Mouse (Mus musculus) E14TG2a.4 (cell line): ENCODE data around the gene Phf19.
A peak's percentile ranks its signal among the peaks of the same experiment; 100 is the strongest.

Experiments
- H3K27me3 ChIP-seq: 2 replicates; pipeline ENCODE4 v1.6.1; 2014; ENCODE audit warnings: low read length, control low read depth; ENCODE audit not compliant: insufficient read depth
- H3K36me3 ChIP-seq: 2 replicates; pipeline ENCODE4 v1.6.1; 2014; ENCODE audit warnings: low read length, control low read depth; ENCODE audit not compliant: insufficient read depth
- H3K4me1 ChIP-seq: replicated peaks from 2 replicates; pipeline ENCODE4 v1.6.1; 2014; ENCODE audit warnings: low read depth, low read length, control low read depth
- H3K4me3 ChIP-seq: replicated peaks from 2 replicates; pipeline ENCODE4 v1.5.1; 2014; ENCODE audit warnings: mild to moderate bottlenecking, low read length
- H3K9me3 ChIP-seq: 2 replicates; pipeline ENCODE4 v1.6.1; 2014; ENCODE audit warnings: low read length, control low read depth
- CTCF ChIP-seq: conservative IDR thresholded peaks from 2 replicates; pipeline ENCODE4 v1.5.1; 2014; ENCODE audit warnings: low read length
- NANOG ChIP-seq: IDR thresholded peaks from 2 replicates; pipeline ENCODE4 v1.6.1; 2014; ENCODE audit warnings: borderline replicate concordance, low read length, mixed read lengths
- POU5F1 ChIP-seq: IDR thresholded peaks from 2 replicates; pipeline ENCODE4 v1.6.1; 2014; ENCODE audit warnings: low read length, borderline replicate concordance

The Phf19 gene

DNA sequence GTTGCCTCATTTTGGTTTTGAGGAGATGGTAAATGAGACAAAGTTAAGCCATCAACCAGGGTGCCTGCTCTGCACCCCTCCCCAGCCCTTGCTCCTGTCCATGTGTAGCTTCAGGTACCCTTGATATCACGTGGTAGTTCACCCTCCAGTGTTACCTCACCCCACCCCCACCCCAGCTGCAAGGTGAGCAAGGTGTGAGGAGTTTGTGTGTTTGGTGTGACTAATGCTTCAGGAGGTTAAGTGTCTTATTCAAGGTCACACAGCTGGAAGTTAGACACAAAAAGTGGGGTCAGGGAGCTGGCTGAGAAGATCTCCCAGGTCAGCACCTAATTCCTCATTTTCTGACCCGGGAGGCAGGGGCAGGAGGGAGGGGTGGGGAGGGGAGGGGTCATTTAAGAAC is 8.9 kb upstream of the Phf19 start:
- Histone ChIP-seq H3K36me3 (no peaks in the 10 kb centered on the region), H3K4me1 (peaks cover 83% of the 10 kb centered on the region), H3K27me3 (peaks cover 8% of the 10 kb centered on the region; the same call in 1 of the 2 replicates), H3K4me3 (no peak overlapping the region), H3K9me3 (no peaks in the 10 kb centered on the region)
- TF ChIP-seq POU5F1: no peak
- TF ChIP-seq NANOG: no peak
- no peak for TF ChIP-seq CTCF

GRCm38 (mm10) chr2:34920144-34920543 is 6.3 kb upstream of the Phf19 start:
- Histone ChIP-seq H3K27me3 (peaks cover 24% of the 10 kb centered on the region), H3K4me1 (peaks cover 65% of the 10 kb centered on the region), H3K9me3 (no peaks in the 10 kb centered on the region), H3K36me3 (no peaks in the 10 kb centered on the region), H3K4me3 (no peak overlapping the region)
- TF ChIP-seq POU5F1: no peak
- TF ChIP-seq CTCF: no peak
- TF ChIP-seq NANOG: no peak

DNA sequence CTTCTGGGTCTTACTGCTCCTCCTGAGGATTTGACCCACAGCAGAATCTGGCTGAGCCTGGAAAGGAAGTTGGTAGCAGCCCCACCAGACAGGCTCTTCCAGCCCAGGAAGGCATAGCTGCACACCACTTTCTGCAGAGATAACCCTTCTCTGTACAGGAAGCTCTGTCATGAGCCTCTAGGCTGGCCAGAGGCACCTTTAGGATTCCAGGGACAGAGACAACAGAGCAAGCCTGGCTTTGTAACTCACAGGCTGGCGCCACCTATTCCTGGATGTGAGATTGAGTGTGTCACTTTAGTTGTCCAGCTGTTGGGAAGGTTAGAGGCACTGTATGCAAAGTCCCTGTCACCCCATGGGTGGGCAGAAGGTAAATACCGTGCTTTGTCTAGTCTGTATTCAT is 1.3 kb upstream of the Phf19 start:
- H3K4me3 ChIP-seq: peak overlapping the region; percentile 82; the same call in 1 of the 2 replicates
- TF ChIP-seq POU5F1 (no peak), NANOG (no peak), CTCF (0 out of 2 replicates have a peak, but pooled peaks have one; percentile 4)
- peaks cover 9% of the 10 kb centered on the region; the same call in 1 of the 2 replicates for H3K36me3 ChIP-seq
- H3K9me3 ChIP-seq: no peaks in the 10 kb centered on the region
- peaks cover 35% of the 10 kb centered on the region for H3K4me1 ChIP-seq
- H3K27me3 ChIP-seq: peaks cover 62% of the 10 kb centered on the region

GRCm38 (mm10) chr2:34914823-34915082 is 927 bp upstream of the Phf19 start:
- no peak for TF ChIP-seq NANOG
- TF ChIP-seq POU5F1: no peak
- TF ChIP-seq CTCF: no peak
- Histone ChIP-seq H3K36me3 (peaks cover 9% of the 10 kb centered on the region; the same call in 1 of the 2 replicates), H3K9me3 (no peaks in the 10 kb centered on the region), H3K4me3 (peak overlapping the region; percentile 82), H3K27me3 (peaks cover 64% of the 10 kb centered on the region), H3K4me1 (peaks cover 31% of the 10 kb centered on the region)

DNA sequence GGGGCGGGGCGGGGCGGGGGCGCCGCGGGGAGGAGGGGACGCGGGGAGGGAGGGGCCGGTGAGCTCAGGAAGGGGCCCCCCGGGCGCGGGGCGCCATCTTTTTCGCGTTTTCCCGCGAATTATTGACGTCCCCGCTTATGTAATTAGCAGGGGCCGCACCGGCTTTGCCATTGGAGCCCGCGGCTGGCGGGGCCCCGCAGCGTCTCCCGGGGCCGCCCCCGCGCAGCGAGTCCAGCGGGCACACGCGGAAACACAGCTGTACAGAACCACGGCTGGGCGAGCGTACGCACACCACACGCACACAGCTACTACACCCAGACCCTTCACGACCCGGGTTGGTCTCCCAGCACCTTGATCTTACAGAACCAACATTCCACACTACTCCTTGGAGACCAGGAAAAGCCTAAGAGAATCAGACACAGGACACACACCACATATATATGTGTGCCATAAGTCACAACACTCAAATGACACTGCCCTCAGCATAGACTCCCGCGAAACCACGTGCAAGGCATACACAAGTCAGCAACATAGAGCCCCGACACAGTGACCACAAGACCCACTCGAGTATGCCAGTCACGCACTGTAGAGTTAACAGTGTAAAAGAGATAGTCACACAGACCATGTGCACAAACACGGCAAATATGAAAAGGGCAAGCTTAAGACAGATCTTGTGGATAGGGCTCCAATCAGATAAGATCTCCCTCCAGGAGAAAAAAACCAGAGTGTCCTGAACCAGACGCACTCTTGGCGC is 420 bp upstream of the Phf19 start:
- H3K4me1 ChIP-seq: peaks cover 26% of the 10 kb centered on the region
- H3K9me3 ChIP-seq: no peaks in the 10 kb centered on the region
- H3K4me3 ChIP-seq: peak overlapping the region; percentile 82
- peaks cover 10% of the 10 kb centered on the region; the same call in 1 of the 2 replicates for H3K36me3 ChIP-seq
- TF ChIP-seq NANOG: no peak
- TF ChIP-seq POU5F1: no peak
- TF ChIP-seq CTCF: no peak
- H3K27me3 ChIP-seq: peaks cover 68% of the 10 kb centered on the region

DNA sequence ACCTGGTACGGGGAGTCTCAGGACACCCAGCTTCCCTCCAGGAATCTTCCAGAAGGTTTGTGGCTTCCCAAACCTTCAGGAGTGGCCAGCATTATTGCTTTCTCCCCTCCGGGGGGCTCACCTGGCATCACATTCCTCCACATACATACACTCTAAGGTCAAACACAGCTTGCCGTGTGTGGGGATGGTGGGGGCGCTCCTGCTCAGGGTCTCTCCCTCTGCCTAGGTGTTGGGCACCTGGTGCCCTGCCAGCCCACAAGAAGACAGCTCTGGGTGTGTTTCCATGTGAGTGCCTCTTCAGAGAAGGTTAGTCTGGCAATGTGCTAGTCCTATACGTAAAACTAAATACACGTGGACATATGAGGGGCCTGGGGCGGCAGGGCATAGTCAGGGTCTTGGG is 1.2 kb downstream of the Phf19 start:
- peaks cover 69% of the 10 kb centered on the region for H3K27me3 ChIP-seq
- no peaks in the 10 kb centered on the region for H3K9me3 ChIP-seq
- peak overlapping the region; percentile 82 for H3K4me3 ChIP-seq
- H3K36me3 ChIP-seq: peaks cover 13% of the 10 kb centered on the region; the same call in 1 of the 2 replicates
- H3K4me1 ChIP-seq: peaks cover 28% of the 10 kb centered on the region
- TF ChIP-seq POU5F1: no peak
- TF ChIP-seq NANOG: no peak
- no peak for TF ChIP-seq CTCF

DNA sequence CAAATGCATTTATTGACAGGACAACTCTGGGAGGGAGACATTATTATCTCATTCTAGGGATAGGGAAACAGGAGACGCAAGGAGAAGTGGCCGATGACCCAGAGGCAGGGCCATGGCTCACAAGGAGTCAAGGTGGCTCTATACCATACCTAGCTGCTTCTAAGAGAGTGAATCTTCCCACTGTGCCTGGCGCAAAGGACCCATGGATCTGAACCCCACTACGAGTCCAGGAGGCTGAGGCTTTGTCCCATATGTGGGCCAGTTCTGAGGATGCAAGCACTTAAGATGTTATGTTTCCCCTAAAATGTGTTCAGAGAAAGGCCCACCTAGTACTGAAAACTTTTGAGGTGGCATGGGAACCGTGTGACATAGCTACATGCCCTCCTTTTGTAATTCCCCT is 2.0 kb downstream of the Phf19 start:
- H3K27me3 ChIP-seq: peaks cover 62% of the 10 kb centered on the region
- H3K4me3 ChIP-seq: no peak overlapping the region
- TF ChIP-seq CTCF (no peak), POU5F1 (no peak), NANOG (no peak)
- H3K36me3 ChIP-seq: peaks cover 13% of the 10 kb centered on the region; the same call in 1 of the 2 replicates
- peaks cover 36% of the 10 kb centered on the region for H3K4me1 ChIP-seq
- H3K9me3 ChIP-seq: no peaks in the 10 kb centered on the region

DNA sequence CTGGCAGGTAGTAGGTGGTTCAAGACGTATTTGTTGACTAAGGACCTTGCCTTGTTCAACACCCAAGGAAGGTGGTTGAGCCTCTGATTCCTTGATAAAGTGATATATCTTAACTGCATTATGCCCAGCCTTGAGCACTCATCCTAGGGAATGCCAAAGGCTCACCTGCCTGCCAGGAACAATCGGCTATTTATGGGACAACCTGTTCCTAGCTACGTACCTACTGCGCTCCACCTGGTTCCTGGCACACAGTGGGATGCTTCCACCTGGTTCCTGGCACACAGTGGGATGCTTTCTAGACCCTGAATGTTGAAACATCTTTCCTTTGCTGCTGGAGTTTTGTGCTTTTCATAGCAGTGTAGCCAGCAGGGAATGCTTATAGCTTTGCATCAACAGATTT is 4.1 kb downstream of the Phf19 start:
- Histone ChIP-seq H3K9me3 (no peaks in the 10 kb centered on the region), H3K4me3 (no peak overlapping the region), H3K36me3 (peaks cover 13% of the 10 kb centered on the region; the same call in 1 of the 2 replicates), H3K4me1 (peaks cover 36% of the 10 kb centered on the region), H3K27me3 (peaks cover 53% of the 10 kb centered on the region)
- TF ChIP-seq CTCF (no peak), NANOG (no peak), POU5F1 (no peak)
